Mouse (Mus musculus) brain, embryonic 14.5 days (tissue): Measurements from ENCODE around the gene Hnrnpc. TPM values are rescaled to one million over a fixed set of nuclear protein-coding genes. Genes with fewer than 3 reads are reported as not detected.
A peak's percentile ranks its signal among the peaks of the same experiment; 100 is the strongest.
"Not testable (repeated sequence)": the region's sequence is repeated elsewhere in the genome, so short reads cannot be mapped to it uniquely, and the experiment has no call there.

Experiments
- DNase-seq: peaks from one replicate; pipeline ENCODE4 v3.0.0-alpha.2; 2011; ENCODE audit warnings: low read depth
- CTCF ChIP-seq: fragments of 200-500 bp; IDR thresholded peaks from 2 replicates; pipeline ENCODE4 v1.5.1; 2012; ENCODE audit warnings: inconsistent platforms, mild to moderate bottlenecking, moderate library complexity, borderline replicate concordance; ENCODE audit not compliant: insufficient read depth, insufficient read length; ENCODE audit errors: extremely low read depth
- POLR2A ChIP-seq: fragments of 200-500 bp; IDR thresholded peaks from 2 replicates; pipeline ENCODE4 v1.6.1; 2012; ENCODE audit warnings: mild to moderate bottlenecking, inconsistent platforms, borderline replicate concordance; ENCODE audit not compliant: poor library complexity, insufficient read depth, insufficient read length, severe bottlenecking; ENCODE audit errors: extremely low read depth
- polyA plus RNA-seq: library from polyadenylated mRNA; depleted of rRNA; stranded (reverse); fragments of >200 nt; gene quantifications from 2 replicates; pipeline ENCODE4 v1.2.3, GENCODE M21; 2012; rRNA removed

The Hnrnpc gene
- polyA plus RNA-seq, 1 experiment = 405 TPM

DNA sequence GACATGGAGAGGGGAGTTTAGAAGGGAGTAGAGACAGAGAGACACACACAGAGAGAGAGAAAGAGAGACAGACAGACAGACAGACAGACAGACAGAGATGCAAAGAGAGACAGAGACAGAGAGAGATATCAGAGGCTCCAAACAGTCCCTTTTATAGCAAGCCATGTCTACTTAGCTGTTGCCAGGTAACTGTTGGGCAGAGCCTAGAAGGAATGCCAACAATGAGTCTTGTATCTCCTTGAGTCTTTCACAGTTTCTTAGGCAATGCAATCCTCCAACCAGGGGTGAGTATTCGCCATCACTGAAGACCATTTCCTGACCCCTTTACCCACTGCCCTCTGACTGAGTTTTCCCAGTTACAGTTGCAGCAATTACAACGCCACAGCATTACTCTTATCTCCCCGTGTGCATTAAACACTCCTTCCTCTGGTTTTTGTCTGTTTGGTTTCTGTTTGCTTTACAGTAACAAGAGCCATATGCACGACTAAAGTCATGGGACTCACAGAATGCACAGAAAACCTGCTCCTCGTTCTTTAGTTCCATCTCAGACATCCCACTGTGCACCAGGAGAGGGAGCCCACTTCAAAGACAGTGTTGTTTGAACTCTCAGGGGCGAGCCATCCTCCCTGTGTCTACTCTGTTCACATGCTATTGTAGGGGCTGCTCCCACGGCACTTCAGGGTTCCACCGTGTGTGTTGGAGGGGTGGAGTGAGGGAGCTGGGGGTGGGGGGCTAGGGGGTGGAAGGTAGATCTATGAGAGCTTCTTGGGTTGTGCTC is 58.7 kb downstream of the Hnrnpc start:
- DNase-seq = peak; percentile 66
- TF ChIP-seq POLR2A = no peak
- TF ChIP-seq CTCF = peak; percentile 50; the same call in 1 of the 2 replicates

DNA sequence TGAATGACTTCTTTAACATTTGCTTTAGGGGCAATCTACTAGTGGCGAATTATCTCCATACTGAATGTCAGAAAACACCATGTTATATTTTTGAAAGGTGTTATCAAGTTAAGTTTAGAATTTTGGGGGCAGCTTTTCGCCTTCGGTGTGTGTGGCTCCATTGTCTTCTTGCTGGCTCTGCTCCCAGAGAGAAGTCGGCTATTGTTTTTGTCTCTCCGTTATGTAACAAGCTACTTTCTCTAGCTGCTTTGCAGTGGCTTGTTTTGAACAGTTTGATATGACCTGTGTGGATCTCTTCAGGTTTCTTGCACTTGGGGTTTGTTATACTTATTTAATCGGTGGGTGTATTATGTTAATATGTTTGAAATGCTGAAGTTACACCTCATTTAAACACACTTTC is 60.4 kb downstream of the Hnrnpc start:
- TF ChIP-seq CTCF (no peak), POLR2A (no peak)
- DNase-seq = no peak

DNA sequence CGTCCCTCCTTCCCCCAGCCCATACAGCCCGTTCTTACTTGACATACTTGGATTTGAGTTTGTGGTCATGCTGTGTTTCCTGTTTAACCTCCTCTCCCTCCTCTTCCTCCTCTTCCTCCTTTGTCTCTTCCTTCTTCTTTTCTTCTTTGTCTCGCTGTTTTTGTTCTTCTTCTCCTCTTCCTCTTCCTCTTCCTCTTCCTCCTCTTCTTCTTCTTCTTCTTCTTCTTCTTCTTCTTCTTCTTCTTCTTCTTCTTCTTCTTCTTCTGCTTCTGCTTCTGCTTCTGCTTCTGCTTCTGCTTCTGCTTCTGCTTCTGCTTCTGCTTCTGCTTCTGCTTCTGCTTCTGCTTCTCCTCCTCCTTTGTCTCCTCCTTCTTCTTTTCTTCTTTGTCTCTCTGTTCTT is 61.5 kb downstream of the Hnrnpc start, which contains the start of gene Olfr221:
TSS of gene Olfr221 (minus strand) at position 101 of the 400 bp plus-strand sequence.
- not testable (repeated sequence) for DNase-seq

DNA sequence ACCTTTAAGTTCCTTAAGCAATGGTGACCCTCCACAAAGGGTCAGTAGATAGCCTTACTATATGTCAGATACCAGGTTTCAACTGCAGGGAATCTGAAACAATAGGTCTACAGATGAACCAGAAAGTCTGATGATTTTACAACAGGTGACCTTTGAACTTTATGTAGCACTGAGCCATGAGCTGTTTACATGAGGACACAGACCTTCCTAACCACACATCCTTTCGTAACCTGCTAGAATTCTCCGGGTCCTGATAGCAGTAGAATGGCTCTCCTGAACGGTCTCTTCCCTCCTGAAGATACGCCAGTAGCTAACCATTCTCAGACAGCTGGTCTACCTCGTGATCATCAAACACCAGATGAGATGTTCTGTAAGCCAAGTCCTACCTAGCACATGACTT is 64.5 kb downstream of the Hnrnpc start:
- DNase-seq = no peak

DNA sequence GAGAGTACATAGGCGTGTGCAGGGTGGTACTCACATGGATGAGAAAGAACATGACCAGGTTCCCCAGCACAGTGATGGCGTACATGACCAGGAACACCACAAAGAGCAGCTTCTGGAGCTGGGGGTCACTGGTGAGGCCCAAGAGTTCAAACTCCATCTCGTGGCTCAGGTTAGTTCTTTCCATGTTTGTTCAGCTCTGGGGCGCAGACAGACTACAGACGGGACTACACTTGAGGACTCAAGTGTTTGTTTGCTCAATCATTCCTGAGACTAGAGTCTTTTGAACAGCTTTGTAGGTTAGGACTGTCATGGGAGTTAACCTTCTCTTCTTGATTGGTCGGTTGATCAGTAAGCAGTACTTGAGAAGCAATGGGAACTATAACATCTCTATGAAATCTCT is 67.9 kb downstream of the Hnrnpc start:
- no peak for DNase-seq
- TF ChIP-seq POLR2A (no peak), CTCF (no peak)

More for the DNA sequence above, 64.5 kb downstream of the Hnrnpc start:
- TF ChIP-seq CTCF (no peak), POLR2A (no peak)

DNA sequence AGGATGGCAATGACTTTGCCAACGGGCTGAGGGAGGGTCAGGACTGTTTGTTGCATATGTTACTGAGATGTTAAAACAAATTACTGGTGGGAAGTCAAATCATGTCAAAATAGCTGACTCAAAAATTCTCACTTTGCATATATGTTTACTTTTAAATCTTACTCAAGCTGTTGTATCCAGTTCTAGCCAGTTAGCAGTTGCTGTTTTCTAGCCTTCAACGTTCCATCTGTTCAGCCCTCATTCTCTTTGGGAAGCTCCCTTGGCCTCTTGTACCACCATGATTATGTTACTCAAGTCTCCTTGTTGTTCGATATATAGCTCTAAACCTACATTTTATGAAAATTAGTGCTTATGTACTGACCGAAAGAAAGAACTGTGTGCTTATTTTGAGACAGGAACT is 77.5 kb downstream of the Hnrnpc start:
- TF ChIP-seq CTCF = no peak
- no peak for TF ChIP-seq POLR2A
- DNase-seq = no peak

DNA sequence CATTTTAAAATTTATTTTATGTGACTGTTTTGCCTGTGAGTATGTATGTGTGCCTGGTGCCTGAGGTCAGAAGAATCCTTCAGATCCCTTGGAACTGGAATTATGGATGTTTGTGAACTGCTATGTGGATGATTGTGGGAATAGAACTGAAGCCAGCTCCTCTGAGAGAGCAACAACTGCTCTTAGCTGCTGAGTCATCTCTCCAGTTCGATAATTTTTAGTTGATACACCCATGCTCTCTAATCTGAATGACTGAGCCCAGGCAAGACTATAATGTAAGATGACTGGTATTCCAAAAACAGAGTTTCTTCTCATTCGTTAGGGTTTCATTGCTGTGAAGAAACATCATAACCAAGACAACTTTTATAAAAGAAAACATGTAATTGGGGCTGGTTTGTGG is 79.7 kb downstream of the Hnrnpc start:
- no peak for DNase-seq
- TF ChIP-seq CTCF (no peak), POLR2A (no peak)

Other genes with a start within 250 kb of the Hnrnpc start
- gene Mettl17, start 219.2 kb downstream of the Hnrnpc start, polyA plus RNA-seq = 64.9 and 76.0 TPM in 2 replicates
- gene Slc39a2, start 211.1 kb downstream of the Hnrnpc start, polyA plus RNA-seq = 12.1 and 15.3 TPM in 2 replicates
- gene Ndrg2, start 189.9 kb downstream of the Hnrnpc start, polyA plus RNA-seq = 80.5 and 115 TPM in 2 replicates
- gene Tppp2, start 185.6 kb downstream of the Hnrnpc start, polyA plus RNA-seq = not detected in 2 replicates
- not detected in 2 replicates for gene Rnase13, start 181.3 kb downstream of the Hnrnpc start, polyA plus RNA-seq
- 100 and 106 TPM in 2 replicates for gene Arhgef40, start 119.3 kb downstream of the Hnrnpc start, polyA plus RNA-seq
- gene Tmem253, start 88.4 kb downstream of the Hnrnpc start, polyA plus RNA-seq = 1.9 and 3.6 TPM in 2 replicates
- gene Zfp219, start 83.3 kb downstream of the Hnrnpc start, polyA plus RNA-seq = 177 and 242 TPM in 2 replicates
- gene Olfr221, start 61.6 kb downstream of the Hnrnpc start, polyA plus RNA-seq = not detected in 2 replicates
- 2.0 and 2.3 TPM in 2 replicates for gene Rpgrip1, start 6.7 kb upstream of the Hnrnpc start, polyA plus RNA-seq
- 28.9 and 44.9 TPM in 2 replicates for gene Supt16, start 93.4 kb upstream of the Hnrnpc start, polyA plus RNA-seq
- 54.4 and 75.4 TPM in 2 replicates for gene Chd8, start 153.8 kb upstream of the Hnrnpc start, polyA plus RNA-seq
- 54.6 and 58.9 TPM in 2 replicates for gene Tox4, start 175.1 kb upstream of the Hnrnpc start, polyA plus RNA-seq
- 51.7 and 59.0 TPM in 2 replicates for gene Rab2b, start 175.5 kb upstream of the Hnrnpc start, polyA plus RNA-seq
- 46.1 and 46.2 TPM in 2 replicates for gene Mettl3, start 201.1 kb upstream of the Hnrnpc start, polyA plus RNA-seq
- 57.8 and 72.6 TPM in 2 replicates for gene Sall2, start 224.7 kb upstream of the Hnrnpc start, polyA plus RNA-seq